Mouse (Mus musculus): ENCODE data around the gene Mical2.

Gene Mical2

GRCm38 (mm10) chr7:112241211-112241944 is 15.7 kb downstream of the Mical2 start:
- peak in 1 of 2 experiments; percentile 51 for DNase-seq (ENCODE audit: low spot score in 2 of 2)

DNA sequence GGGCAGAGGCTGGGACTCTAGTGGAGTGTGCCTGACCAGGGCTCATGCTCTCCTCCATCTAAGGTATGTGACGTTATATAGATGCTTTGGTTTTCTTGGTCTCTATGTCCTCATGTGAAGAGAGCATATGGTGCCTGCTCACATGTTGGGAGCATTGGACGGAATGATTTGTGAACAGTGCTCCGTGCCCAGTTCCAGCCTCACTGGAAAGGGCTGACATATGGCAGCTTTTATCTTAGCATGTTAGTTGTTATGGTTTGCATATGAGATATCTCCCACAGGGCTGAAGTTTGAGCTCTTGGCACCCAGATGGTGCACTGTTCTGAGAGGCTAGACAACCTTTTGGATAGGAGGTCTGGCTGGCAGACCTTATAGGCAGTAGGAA is 16.3 kb downstream of the Mical2 start:
- DNase-seq (ENCODE audit: low spot score in 2 of 2): no peak

GRCm38 (mm10) chr7:112242587-112242986 is 16.9 kb downstream of the Mical2 start:
- no peak for DNase-seq (ENCODE audit: low spot score in 2 of 2)

DNA sequence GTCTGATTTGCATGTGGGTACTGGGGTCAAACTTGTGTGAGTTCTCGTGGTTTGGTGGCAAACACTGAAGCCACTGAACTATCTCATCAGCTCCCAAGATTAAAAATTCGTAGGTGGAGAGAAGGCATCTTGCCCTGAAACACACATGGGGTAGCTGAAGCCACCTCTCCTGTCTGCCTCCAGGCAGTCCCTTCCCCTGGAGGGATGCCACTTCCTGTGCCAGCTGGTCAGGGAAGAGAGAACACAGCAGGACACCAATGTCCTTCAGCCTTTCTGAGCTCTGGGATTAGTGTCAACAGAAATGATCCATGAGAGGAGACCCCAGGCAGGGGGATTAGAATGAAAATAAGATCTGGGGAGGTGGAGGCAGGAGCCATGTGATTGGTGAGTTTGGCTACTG is 18.4 kb downstream of the Mical2 start:
- no peak for DNase-seq (ENCODE audit: low spot score in 2 of 2)

DNA sequence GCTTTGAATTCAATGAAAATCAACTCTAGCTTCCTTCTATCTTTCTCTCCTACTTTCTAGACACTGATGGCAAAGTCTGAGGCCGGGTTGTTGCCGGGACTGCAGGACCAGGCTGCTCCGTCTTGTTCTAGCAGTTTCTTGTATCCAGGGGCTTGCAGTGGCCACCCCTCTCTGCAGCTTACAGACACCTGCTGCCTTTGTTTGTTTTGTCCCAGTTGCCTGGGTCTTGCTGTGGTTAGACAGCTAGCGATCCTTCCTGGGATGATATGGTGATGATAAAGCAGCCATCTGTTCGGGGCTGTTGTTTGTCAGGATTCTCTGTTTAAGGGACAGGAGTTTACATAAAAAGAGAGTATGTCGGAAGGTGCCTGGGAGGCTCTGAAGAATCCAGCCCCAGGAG is 19.0 kb downstream of the Mical2 start:
- no peak for DNase-seq (ENCODE audit: low spot score in 2 of 2)

- no peak for DNase-seq (ENCODE audit: low spot score in 2 of 2)
These were observed 20.3 kb downstream of the Mical2 start for GRCm38 (mm10) chr7:112245839-112246438.

GRCm38 (mm10) chr7:112246442-112246841 is 20.8 kb downstream of the Mical2 start:
- no peak for DNase-seq (ENCODE audit: low spot score in 2 of 2)

- no peak for DNase-seq (ENCODE audit: low spot score in 2 of 2)
These were observed 22.2 kb downstream of the Mical2 start for GRCm38 (mm10) chr7:112247890-112248289.

DNA sequence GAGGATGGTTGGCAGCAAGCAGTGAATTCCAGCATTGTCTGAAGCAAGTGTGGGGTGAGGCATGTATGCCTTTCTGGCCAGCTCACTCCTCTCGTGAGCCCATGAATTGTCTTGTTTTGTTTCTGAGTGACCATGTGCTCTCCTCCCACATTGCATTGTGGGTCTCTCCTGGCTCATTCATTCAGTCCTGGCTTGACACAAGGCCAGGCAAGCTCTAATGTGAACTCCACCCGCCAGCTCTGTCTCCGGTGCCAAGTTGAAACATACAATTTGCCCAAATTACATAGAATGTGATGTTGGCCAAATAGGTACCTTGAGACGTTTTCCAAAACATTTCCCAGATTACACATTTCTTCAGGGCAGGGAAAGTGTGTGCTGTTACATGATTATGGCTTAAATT is 23.8 kb downstream of the Mical2 start:
- no peak for DNase-seq (ENCODE audit: low spot score in 2 of 2)

DNA sequence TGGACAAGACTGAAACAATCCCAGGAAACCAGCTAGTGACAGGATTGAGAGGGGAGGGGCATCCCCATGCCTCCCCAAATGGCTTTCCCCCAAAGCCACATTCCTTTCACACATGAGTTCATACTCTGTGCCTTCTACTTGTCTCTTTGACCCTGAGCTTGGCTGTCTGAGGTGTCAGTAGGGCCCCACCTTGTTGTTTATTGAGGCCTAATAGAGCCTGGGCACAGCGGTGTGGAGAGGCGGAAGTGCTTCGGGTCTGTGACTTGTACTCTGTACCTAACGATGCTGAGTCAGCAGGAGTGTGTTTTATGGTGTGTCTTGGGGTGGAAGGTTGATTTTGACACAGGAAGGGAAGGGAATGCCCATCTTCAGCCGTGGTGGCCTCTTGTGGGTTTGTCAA is 26.4 kb downstream of the Mical2 start:
- no peak for DNase-seq (ENCODE audit: low spot score in 2 of 2)

- DNase-seq (ENCODE audit: low spot score in 2 of 2): no peak
These were observed 28.6 kb downstream of the Mical2 start for GRCm38 (mm10) chr7:112254233-112254632.

DNA sequence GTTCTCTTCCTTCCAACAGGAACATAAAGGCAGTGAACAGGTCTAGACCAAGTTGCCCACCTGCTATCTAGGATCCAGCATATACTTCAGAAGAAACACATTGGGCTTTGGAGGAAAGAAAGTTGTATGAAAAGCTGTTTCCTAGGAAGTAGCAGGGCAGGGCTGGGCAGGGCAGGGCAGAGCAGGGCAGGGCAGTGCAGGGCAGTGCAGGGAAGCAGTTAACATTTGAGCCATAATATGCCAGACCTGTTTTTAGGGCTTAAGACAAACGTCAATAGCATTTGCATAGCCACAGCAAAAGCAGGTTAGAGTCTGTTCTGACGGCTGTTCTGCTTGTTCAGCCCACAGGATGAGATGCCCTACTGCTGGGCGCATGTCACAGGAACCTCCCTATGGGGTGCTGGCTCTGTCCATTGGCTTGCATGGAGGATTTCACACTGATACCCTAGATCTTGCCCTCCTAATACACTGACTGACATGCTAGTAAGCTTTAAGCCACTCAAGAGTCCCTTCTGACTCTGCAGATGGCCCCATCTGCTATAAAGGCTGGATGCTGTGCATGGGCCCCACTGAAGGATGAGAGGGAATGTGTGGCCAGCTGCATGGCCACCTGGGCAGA is 29.7 kb downstream of the Mical2 start:
- DNase-seq (ENCODE audit: low spot score in 2 of 2): no peak

DNA sequence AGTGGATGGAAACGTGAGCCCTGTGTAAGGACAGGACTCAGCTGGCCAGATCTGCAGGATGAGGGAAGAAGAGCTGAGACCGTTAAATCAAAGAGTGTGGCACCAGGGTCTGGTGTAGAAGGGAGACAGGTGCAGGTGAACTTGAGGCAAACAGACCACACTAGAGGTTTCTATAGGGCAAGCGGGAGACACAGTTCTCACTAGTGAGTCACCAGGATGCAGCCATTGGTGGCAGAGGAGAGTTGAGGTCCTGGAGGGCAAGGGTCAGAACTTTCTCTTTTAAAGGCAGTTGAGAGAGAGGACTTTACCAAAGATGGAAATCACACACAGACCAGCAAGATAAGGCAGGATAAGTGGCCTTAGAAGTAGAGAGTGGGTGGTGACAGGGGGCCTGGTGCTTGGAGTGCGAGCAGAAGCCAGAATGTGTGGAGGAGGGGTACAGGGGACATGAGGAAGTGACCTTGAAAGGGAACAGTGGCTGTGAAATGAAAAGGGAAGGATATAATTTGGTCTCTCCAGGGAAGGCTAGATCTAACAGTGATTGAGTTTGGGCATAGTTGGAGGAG is 32.8 kb downstream of the Mical2 start:
- no peak for DNase-seq (ENCODE audit: low spot score in 2 of 2)

- DNase-seq (ENCODE audit: low spot score in 2 of 2): no peak
These were observed 33.6 kb downstream of the Mical2 start for GRCm38 (mm10) chr7:112259286-112259685.

- DNase-seq (ENCODE audit: low spot score in 2 of 2): no peak
These were observed 35.5 kb downstream of the Mical2 start for GRCm38 (mm10) chr7:112261121-112261520.

- no peak for DNase-seq (ENCODE audit: low spot score in 2 of 2)
These were observed 41.6 kb downstream of the Mical2 start for GRCm38 (mm10) chr7:112267266-112267665.

GRCm38 (mm10) chr7:112268761-112269425 is 43.2 kb downstream of the Mical2 start:
- no peak for DNase-seq (ENCODE audit: low spot score in 2 of 2)

DNA sequence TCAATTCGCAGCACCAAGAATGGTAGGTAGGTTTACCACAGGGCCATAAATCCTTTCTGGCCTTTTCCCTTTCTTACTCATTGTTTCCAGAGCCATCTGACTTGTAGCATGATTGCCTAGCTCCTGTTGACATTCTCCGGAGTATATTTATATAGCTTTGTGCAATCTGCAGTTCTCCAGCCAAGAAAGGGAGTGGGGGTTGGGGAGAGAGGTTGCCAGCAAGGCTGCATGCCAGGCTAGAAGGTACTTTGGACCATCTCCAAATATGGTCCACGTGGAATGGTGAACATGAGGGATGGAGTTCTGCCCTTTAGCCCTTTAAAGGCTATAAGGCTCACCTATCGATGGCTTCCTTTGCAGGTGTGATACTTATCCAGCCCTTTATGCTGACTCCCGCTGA is 45.2 kb downstream of the Mical2 start:
- DNase-seq (ENCODE audit: low spot score in 2 of 2): no peak

DNA sequence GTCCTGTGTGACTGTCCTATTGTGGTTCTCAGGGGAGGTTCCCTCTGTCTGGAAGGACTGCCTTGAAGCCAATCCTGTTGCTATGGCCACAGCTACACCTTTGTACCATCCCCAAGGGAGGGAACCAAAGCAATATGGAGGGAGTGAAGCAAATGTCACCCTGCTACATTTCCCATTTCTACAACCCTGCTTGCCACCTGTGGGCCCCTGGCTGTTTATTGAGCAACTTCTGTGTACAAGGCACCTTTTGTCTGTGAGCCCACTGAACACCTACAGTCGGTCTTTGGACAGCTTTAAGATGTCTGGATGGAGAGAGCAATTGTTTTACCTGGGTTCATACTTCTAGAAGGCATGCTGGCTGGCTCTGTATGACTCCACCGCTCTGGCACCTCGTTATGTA is 46.0 kb downstream of the Mical2 start:
- DNase-seq (ENCODE audit: low spot score in 2 of 2): no peak

- no peak for DNase-seq (ENCODE audit: low spot score in 2 of 2)
These were observed 47.0 kb downstream of the Mical2 start for GRCm38 (mm10) chr7:112272692-112273091.

GRCm38 (mm10) chr7:112273451-112273850 is 47.8 kb downstream of the Mical2 start:
- DNase-seq (ENCODE audit: low spot score in 2 of 2): no peak

DNA sequence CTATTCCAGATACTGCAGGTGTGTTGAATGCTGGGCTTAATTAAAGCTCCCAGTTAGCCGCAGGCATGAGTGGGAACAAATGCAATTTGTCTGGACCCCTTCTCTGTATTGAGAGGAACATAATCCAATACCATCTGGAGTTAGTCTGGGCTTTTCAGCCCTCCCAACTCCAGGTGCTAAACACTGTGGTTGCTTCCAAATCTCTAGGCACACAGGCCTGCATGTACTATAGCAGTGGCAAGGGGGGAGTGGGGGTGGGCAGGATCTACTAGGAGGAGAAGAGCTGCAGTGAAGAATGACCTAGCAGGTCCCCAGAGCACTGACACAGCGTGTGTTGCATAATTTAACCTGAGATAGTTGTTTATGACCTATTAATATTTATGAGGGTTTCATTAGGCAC is 49.0 kb downstream of the Mical2 start:
- DNase-seq (ENCODE audit: low spot score in 2 of 2): no peak
